Mouse (Mus musculus): ENCODE measurements at regions not wholly inside any gene's neighbourhood (a gene's known extent, or its start where the extent isn't known, plus 50 kb on each side); places are given as distances from the start of the nearest gene placed in this dataset.

DNA sequence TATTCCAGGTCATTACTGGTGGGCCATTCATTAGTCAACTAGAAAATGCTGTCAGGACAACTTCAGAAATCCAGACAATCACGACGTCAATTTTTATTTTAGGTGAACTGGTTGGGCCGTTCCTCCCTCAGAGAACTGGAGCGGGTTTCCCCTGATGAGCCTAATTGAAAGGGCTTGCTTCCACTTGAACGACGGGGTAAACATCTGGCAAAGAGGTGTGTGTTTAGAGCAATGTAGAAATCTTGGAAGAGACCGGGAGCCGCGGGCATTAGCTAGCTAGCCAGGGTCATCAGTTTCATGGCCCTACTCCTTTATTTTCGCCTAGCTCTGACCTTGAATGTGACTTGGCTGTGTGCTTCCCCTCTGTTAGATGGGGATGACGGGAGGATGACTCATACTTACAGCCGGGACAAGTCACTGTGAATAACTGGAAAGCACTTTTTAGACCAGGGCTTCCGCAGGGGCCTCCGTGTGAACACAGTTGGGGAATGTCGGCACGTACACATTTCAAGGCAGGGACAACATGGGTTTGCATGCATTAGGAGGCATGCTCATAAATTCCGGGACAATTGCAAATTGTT lies 92.6 kb upstream of the Nrbf2 start:
- Histone ChIP-seq H3K4me3 (ENCODE audit: low read depth, low read length) (no peak overlapping the region), H3K4me2 (ENCODE audit: low read depth, low read length) (no peak overlapping the region)

DNA sequence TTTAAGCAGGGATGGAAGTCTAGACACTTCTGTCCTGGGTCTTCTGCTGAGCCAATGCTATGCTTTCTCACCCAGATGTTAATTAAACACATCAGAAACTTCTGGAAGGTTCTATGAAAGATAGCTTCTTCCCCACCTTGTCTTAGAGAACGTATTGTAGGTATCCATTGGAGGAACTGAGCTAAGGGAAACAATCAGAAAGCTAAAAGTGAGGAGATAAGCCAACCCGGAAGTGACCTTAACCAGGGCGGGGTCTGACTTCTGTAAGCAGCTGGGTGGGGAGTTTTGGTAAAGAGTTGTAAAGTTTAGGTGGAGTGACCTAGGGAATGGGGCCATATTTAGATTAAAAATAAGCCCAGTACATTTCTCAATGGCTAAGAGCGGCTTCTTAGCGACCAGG lies 95.1 kb upstream of the Nrbf2 start:
- no peak for ATAC-seq (ENCODE audit: low read depth)
- Histone ChIP-seq H3K27me3 (ENCODE audit: control insufficient read depth, insufficient read depth, low read depth, low read length) (no peaks in the 10 kb centered on the region), H3K9ac (ENCODE audit: low read depth, low read length) (no peak overlapping the region), H3K27ac (ENCODE audit: low read length) (no peak overlapping the region), H3K4me3 (ENCODE audit: low read depth, low read length) (no peak overlapping the region), H3K9me3 (replicated peaks; ENCODE audit: control insufficient read depth, low read length) (no peaks in the 10 kb centered on the region), H3K4me1 (ENCODE audit: control insufficient read depth, low read depth, low read length) (no peaks in the 10 kb centered on the region), H3K4me2 (ENCODE audit: low read depth, low read length) (no peak overlapping the region), H3K36me3 (ENCODE audit: control insufficient read depth, insufficient read depth) (no peaks in the 10 kb centered on the region)
- 56% methylated on average over 5 of the region's 5 CpGs for WGBS (ENCODE audit: insufficient replicate concordance)

More for the DNA sequence above, 92.6 kb upstream of the Nrbf2 start:
- Histone ChIP-seq H3K27ac (ENCODE audit: low read length) (no peak overlapping the region), H3K36me3 (ENCODE audit: control insufficient read depth, insufficient read depth) (no peaks in the 10 kb centered on the region), H3K27me3 (ENCODE audit: control insufficient read depth, insufficient read depth, low read depth, low read length) (no peaks in the 10 kb centered on the region), H3K9ac (ENCODE audit: low read depth, low read length) (no peak overlapping the region), H3K4me1 (ENCODE audit: control insufficient read depth, low read depth, low read length) (no peaks in the 10 kb centered on the region), H3K9me3 (replicated peaks; ENCODE audit: control insufficient read depth, low read length) (no peaks in the 10 kb centered on the region)
- ATAC-seq (ENCODE audit: low read depth) = no peak
- 55% methylated on average over 17 of the region's 17 CpGs for WGBS (ENCODE audit: insufficient replicate concordance)

GRCm38 (mm10) chr10:67383352-67383751 lies 98.2 kb upstream of the Nrbf2 start:
- no peaks in the 10 kb centered on the region for H3K36me3 ChIP-seq (ENCODE audit: control insufficient read depth, insufficient read depth)
- no peak overlapping the region for H3K27ac ChIP-seq (ENCODE audit: low read length)
- H3K27me3 ChIP-seq (ENCODE audit: control insufficient read depth, insufficient read depth, low read depth, low read length) = no peaks in the 10 kb centered on the region
- H3K4me3 ChIP-seq (ENCODE audit: low read depth, low read length) = no peak overlapping the region
- H3K4me1 ChIP-seq (ENCODE audit: control insufficient read depth, low read depth, low read length) = no peaks in the 10 kb centered on the region
- no peaks in the 10 kb centered on the region for H3K9me3 ChIP-seq (replicated peaks; ENCODE audit: control insufficient read depth, low read length)
- no peak overlapping the region for H3K4me2 ChIP-seq (ENCODE audit: low read depth, low read length)
- no peak overlapping the region for H3K9ac ChIP-seq (ENCODE audit: low read depth, low read length)
- no peak for ATAC-seq (ENCODE audit: low read depth)
- 59% methylated on average over 4 of the region's 4 CpGs for WGBS (ENCODE audit: insufficient replicate concordance)

DNA sequence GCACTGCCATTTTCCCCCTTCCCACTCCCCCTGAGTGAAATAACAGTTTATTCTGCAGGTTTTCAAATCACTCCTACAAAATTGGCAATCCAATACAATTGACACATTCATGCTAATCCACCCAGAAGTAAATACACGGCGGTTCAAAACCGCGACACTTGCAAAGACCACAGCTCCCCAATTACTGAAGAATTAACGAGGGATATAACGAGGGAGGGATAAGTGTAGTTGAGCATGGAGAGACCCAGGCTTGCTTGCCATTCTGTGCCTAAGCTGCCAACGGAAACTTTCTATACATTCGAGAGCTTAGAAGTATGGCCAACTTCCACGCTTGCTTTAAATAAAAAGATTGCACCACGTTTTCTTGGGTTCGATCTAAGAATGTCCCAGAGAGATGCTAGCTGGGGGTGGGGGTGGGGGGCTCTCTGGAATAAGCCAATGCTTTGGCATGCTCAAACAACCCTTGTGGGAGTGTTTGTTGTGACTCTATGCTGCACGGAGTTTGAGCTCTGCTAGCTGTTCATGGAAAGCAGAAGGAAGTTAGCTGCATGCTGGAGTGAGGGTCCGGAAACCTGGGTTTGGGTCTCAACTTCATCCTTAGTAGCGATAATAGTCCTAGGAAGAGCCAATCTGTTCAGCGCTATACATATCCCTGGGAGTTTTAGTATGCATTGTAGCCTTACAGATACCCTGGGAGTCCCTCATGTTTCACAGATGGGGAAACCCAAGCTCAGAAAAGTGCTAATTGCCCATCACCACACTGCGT lies 98.9 kb upstream of the Nrbf2 start:
- Histone ChIP-seq H3K9me3 (replicated peaks; ENCODE audit: control insufficient read depth, low read length) (no peaks in the 10 kb centered on the region), H3K4me3 (ENCODE audit: low read depth, low read length) (no peak overlapping the region), H3K4me1 (ENCODE audit: control insufficient read depth, low read depth, low read length) (no peaks in the 10 kb centered on the region), H3K27me3 (ENCODE audit: control insufficient read depth, insufficient read depth, low read depth, low read length) (no peaks in the 10 kb centered on the region), H3K4me2 (ENCODE audit: low read depth, low read length) (no peak overlapping the region), H3K27ac (ENCODE audit: low read length) (no peak overlapping the region), H3K9ac (ENCODE audit: low read depth, low read length) (no peak overlapping the region), H3K36me3 (ENCODE audit: control insufficient read depth, insufficient read depth) (no peaks in the 10 kb centered on the region)
- no peak for ATAC-seq (ENCODE audit: low read depth)
- 68% methylated on average over 16 of the region's 16 CpGs for WGBS (ENCODE audit: insufficient replicate concordance)

DNA sequence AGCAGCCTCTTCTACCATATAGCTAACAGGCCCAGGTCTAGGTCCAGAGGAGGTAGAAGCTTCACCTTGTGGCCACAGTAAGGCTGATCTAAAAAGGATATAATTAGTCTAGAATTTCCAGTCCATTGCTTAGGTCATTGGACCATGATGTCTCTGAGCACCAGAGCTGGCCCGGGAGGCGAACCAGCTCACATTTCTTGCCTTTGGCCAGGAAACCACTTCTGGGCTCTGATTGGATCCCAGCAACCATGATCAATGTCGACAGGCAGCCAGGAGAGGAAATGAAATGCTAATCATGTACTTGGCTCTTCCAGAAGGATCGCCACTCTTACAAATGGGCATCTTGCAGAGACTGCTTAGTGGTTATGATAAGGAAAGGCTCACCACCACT lies 99.5 kb upstream of the Nrbf2 start:
- Histone ChIP-seq H3K4me1 (ENCODE audit: control insufficient read depth, low read depth, low read length) (no peaks in the 10 kb centered on the region), H3K9me3 (replicated peaks; ENCODE audit: control insufficient read depth, low read length) (no peaks in the 10 kb centered on the region), H3K9ac (ENCODE audit: low read depth, low read length) (no peak overlapping the region), H3K36me3 (ENCODE audit: control insufficient read depth, insufficient read depth) (no peaks in the 10 kb centered on the region), H3K4me2 (ENCODE audit: low read depth, low read length) (no peak overlapping the region), H3K27ac (ENCODE audit: low read length) (no peak overlapping the region), H3K4me3 (ENCODE audit: low read depth, low read length) (no peak overlapping the region), H3K27me3 (ENCODE audit: control insufficient read depth, insufficient read depth, low read depth, low read length) (no peaks in the 10 kb centered on the region)
- ATAC-seq (ENCODE audit: low read depth) = no peak
- WGBS (ENCODE audit: insufficient replicate concordance) = 43% methylated on average over 4 of the region's 4 CpGs

- Histone ChIP-seq H3K27me3 (ENCODE audit: control insufficient read depth, insufficient read depth, low read depth, low read length) (no peaks in the 10 kb centered on the region), H3K9ac (ENCODE audit: low read depth, low read length) (no peak overlapping the region), H3K27ac (ENCODE audit: low read length) (no peak overlapping the region), H3K4me3 (ENCODE audit: low read depth, low read length) (no peak overlapping the region), H3K4me1 (ENCODE audit: control insufficient read depth, low read depth, low read length) (no peaks in the 10 kb centered on the region), H3K36me3 (ENCODE audit: control insufficient read depth, insufficient read depth) (no peaks in the 10 kb centered on the region), H3K9me3 (replicated peaks; ENCODE audit: control insufficient read depth, low read length) (no peaks in the 10 kb centered on the region), H3K4me2 (ENCODE audit: low read depth, low read length) (no peak overlapping the region)
- ATAC-seq (ENCODE audit: low read depth) = no peak
- WGBS (ENCODE audit: insufficient replicate concordance) = 46% methylated on average over 5 of the region's 5 CpGs
Observed at GRCm38 (mm10) chr10:67385966-67386365, 100.9 kb upstream of the Nrbf2 start.

DNA sequence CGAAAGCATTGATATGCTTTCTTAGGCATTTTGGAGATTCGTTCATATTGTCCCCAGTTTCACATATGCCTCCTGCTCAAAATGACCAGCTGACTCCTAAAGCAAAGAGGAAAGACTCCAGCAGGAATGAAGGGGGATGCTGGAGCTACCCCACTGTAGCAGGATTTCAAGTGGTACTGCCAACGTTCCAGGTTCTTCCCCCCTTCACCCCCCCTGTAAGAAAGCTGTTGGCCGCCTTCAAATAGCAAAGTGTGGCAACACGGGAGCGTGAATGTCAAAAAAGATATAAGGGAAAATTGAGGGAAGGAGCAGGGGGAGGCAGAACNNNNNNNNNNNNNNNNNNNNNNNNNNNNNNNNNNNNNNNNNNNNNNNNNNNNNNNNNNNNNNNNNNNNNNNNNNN lies 103.7 kb upstream of the Nrbf2 start:
- no peak overlapping the region for H3K27ac ChIP-seq (ENCODE audit: low read length)
- H3K9ac ChIP-seq (ENCODE audit: low read depth, low read length) = no peak overlapping the region
- ATAC-seq (ENCODE audit: low read depth) = no peak
- no peaks in the 10 kb centered on the region for H3K4me1 ChIP-seq (ENCODE audit: control insufficient read depth, low read depth, low read length)
- no peaks in the 10 kb centered on the region for H3K36me3 ChIP-seq (ENCODE audit: control insufficient read depth, insufficient read depth)
- WGBS (ENCODE audit: insufficient replicate concordance) = 71% methylated on average over 5 of the region's 6 CpGs
- H3K4me2 ChIP-seq (ENCODE audit: low read depth, low read length) = no peak overlapping the region
- H3K27me3 ChIP-seq (ENCODE audit: control insufficient read depth, insufficient read depth, low read depth, low read length) = no peaks in the 10 kb centered on the region
- H3K4me3 ChIP-seq (ENCODE audit: low read depth, low read length) = no peak overlapping the region
- no peaks in the 10 kb centered on the region for H3K9me3 ChIP-seq (replicated peaks; ENCODE audit: control insufficient read depth, low read length)

GRCm38 (mm10) chr10:67400434-67400833 lies 115.3 kb upstream of the Nrbf2 start:
- no peak overlapping the region for H3K4me3 ChIP-seq (ENCODE audit: low read depth, low read length)
- H3K27ac ChIP-seq (ENCODE audit: low read length) = no peak overlapping the region
- H3K4me2 ChIP-seq (ENCODE audit: low read depth, low read length) = no peak overlapping the region
- H3K9ac ChIP-seq (ENCODE audit: low read depth, low read length) = no peak overlapping the region
- ATAC-seq (ENCODE audit: low read depth) = no peak
- H3K9me3 ChIP-seq (replicated peaks; ENCODE audit: control insufficient read depth, low read length) = no peaks in the 10 kb centered on the region
- 27% methylated on average over 5 of the region's 5 CpGs for WGBS (ENCODE audit: insufficient replicate concordance)
- no peaks in the 10 kb centered on the region for H3K4me1 ChIP-seq (ENCODE audit: control insufficient read depth, low read depth, low read length)
- H3K27me3 ChIP-seq (ENCODE audit: control insufficient read depth, insufficient read depth, low read depth, low read length) = no peaks in the 10 kb centered on the region
- H3K36me3 ChIP-seq (ENCODE audit: control insufficient read depth, insufficient read depth) = no peaks in the 10 kb centered on the region

- H3K27me3 ChIP-seq (ENCODE audit: control insufficient read depth, insufficient read depth, low read depth, low read length) = no peaks in the 10 kb centered on the region
- no peaks in the 10 kb centered on the region for H3K9me3 ChIP-seq (replicated peaks; ENCODE audit: control insufficient read depth, low read length)
- WGBS (ENCODE audit: insufficient replicate concordance) = 52% methylated on average over 6 of the region's 6 CpGs
- no peak overlapping the region for H3K9ac ChIP-seq (ENCODE audit: low read depth, low read length)
- H3K27ac ChIP-seq (ENCODE audit: low read length) = no peak overlapping the region
- ATAC-seq (ENCODE audit: low read depth) = no peak
- H3K36me3 ChIP-seq (ENCODE audit: control insufficient read depth, insufficient read depth) = no peaks in the 10 kb centered on the region
- H3K4me3 ChIP-seq (ENCODE audit: low read depth, low read length) = no peak overlapping the region
- no peak overlapping the region for H3K4me2 ChIP-seq (ENCODE audit: low read depth, low read length)
- H3K4me1 ChIP-seq (ENCODE audit: control insufficient read depth, low read depth, low read length) = no peaks in the 10 kb centered on the region
Observed at GRCm38 (mm10) chr10:67401409-67401808, 116.3 kb upstream of the Nrbf2 start.

Data from liver, embryonic 16.5 days (tissue).